ENCODE assay signal across 14 mouse cellular contexts in genomic region chr6:39124719-39125118, GRCm38 (mm10).
"Had no signal": no experiment of that assay in that cellular context is flagged by ENCODE, and none has a peak within 500 bp of the region (broad histone marks: within the 10 kb centered on the region; RNA-seq: fewer than 3 reads in every experiment).

No protein-coding gene starts in this region.

- H3K27me3 ChIP-seq: neural tube, embryonic 15.5 days; stomach, embryonic 15.5 days had no signal

- DNase-seq: retina, postnatal 1 day; right cerebral cortex, adult 18-20 months; right cerebral cortex, postnatal 14 days; right cerebral cortex, postnatal 25 days; right cerebral cortex, postnatal 4 days; spleen, adult 18-20 months; thymus, adult 18-20 months; thymus, adult 2 months; thymus, postnatal 14 days; thymus, postnatal 25 days; thymus, postnatal 36 days; thymus, postnatal 4 days had no signal
